Mouse (Mus musculus) lung, postnatal 0 days (tissue): ENCODE results near the gene Abca2. TPM values are rescaled to one million over a fixed set of nuclear protein-coding genes. Genes with fewer than 3 reads are reported as not detected.

Experiments
- ATAC-seq: fragments of 200-750 bp; cut with Nextera tagmentation; 2 replicates; pipeline ENCODE4 v1.8.0; 2017; ENCODE audit warnings: moderate library complexity
- DNase-seq: peaks from one replicate; pipeline ENCODE4 v3.0.0-alpha.2; 2016; ENCODE audit warnings: low spot score
- H3K27ac ChIP-seq: fragments of 300-500 bp; sonication (generic); 2 replicates; pipeline ENCODE4 v1.5.1; 2014; ENCODE audit warnings: antibody characterized with exemption, mild to moderate bottlenecking, low read length, mixed read lengths
- H3K27me3 ChIP-seq: fragments of 300-500 bp; sonication (generic); replicated peaks from 2 replicates; pipeline ENCODE4 v1.6.1; 2014; ENCODE audit warnings: low read length, mixed read lengths; ENCODE audit not compliant: insufficient read depth
- H3K36me3 ChIP-seq: fragments of 300-500 bp; sonication (generic); 2 replicates; pipeline ENCODE4 v1.6.1; 2014; ENCODE audit warnings: low read length, mixed read lengths; ENCODE audit not compliant: insufficient read depth
- H3K4me1 ChIP-seq: fragments of 300-500 bp; sonication (generic); 2 replicates; pipeline ENCODE4 v1.6.1; 2014; ENCODE audit warnings: antibody characterized with exemption, low read depth, low read length, mixed read lengths; ENCODE audit not compliant: insufficient read depth
- H3K4me2 ChIP-seq: fragments of 300-500 bp; sonication (generic); replicated peaks from 2 replicates; pipeline ENCODE4 v1.6.1; 2014; ENCODE audit warnings: low read depth, mild to moderate bottlenecking, low read length, moderate library complexity, mixed read lengths
- H3K4me3 ChIP-seq: fragments of 300-500 bp; sonication (generic); 2 replicates; pipeline ENCODE4 v1.5.1; 2014; ENCODE audit warnings: low read depth, low read length
- H3K9ac ChIP-seq: fragments of 300-500 bp; sonication (generic); replicated peaks from 2 replicates; pipeline ENCODE4 v1.6.1; 2014; ENCODE audit warnings: low read depth, mild to moderate bottlenecking
- H3K9me3 ChIP-seq: fragments of 300-500 bp; sonication (generic); 2 replicates; pipeline ENCODE4 v1.6.1; 2016; ENCODE audit warnings: low read length, mixed read lengths
- CTCF ChIP-seq: IDR thresholded peaks from 2 replicates; pipeline ENCODE4 v1.5.1; 2016; ENCODE audit warnings: antibody characterized with exemption, mild to moderate bottlenecking
- EP300 ChIP-seq: IDR thresholded peaks from 2 replicates; pipeline ENCODE4 v1.6.1; 2016; ENCODE audit warnings: antibody characterized with exemption, mild to moderate bottlenecking, control low read depth
- WGBS: fragments of 180-500 bp; shearing (Covaris S2); extraction: QIAGEN DNeasy Blood & Tissue Kit; methylation state at CpG from one replicate; pipeline ENCODE4 v1.1.7; 2014; 5-methylcytosine and 5-hydroxymethylcytosine counted together
- polyA plus RNA-seq: library from polyadenylated mRNA; unstranded; fragments of >200 nt; fragmentation: Nextera tagmentation; extraction: Ambion mirVana; gene quantifications from 2 replicates; pipeline ENCODE4 v1.2.1, GENCODE M21; 2015

The Abca2 gene
- polyA plus RNA-seq, 1 experiment from 2014 or later = 2.7 TPM

GRCm38 (mm10) chr2:25396597-25396983 is 31.9 kb upstream of the Abca2 start:
- DNase-seq (no peak), ATAC-seq (no peak)
- peaks cover 9% of the 10 kb centered on the region; the same call in 1 of the 2 replicates for H3K27me3 ChIP-seq
- WGBS = 29% methylated on average over 3 of the region's 3 CpGs
- H3K9me3 ChIP-seq = no peaks in the 10 kb centered on the region
- H3K4me3 ChIP-seq = peak overlapping the region; percentile 36; the same call in 1 of the 2 replicates
- no peak overlapping the region for H3K9ac ChIP-seq
- peaks cover 7% of the 10 kb centered on the region; the same call in 1 of the 2 replicates for H3K4me1 ChIP-seq
- no peak overlapping the region for H3K27ac ChIP-seq
- H3K36me3 ChIP-seq = no peaks in the 10 kb centered on the region
- H3K4me2 ChIP-seq = peak overlapping the region; percentile 73
- TF ChIP-seq EP300 = no peak
- no peak for TF ChIP-seq CTCF

- H3K4me3 ChIP-seq = no peak overlapping the region
- no peaks in the 10 kb centered on the region for H3K9me3 ChIP-seq
- no peak overlapping the region for H3K27ac ChIP-seq
- H3K27me3 ChIP-seq = peaks cover 9% of the 10 kb centered on the region; the same call in 1 of the 2 replicates
- no peak for TF ChIP-seq CTCF
- no peak for TF ChIP-seq EP300
- 59% methylated on average over 1 of the region's 1 CpGs for WGBS
- no peak overlapping the region for H3K9ac ChIP-seq
- H3K4me1 ChIP-seq = peaks cover 7% of the 10 kb centered on the region; the same call in 1 of the 2 replicates
- no peak for DNase-seq
- H3K36me3 ChIP-seq = no peaks in the 10 kb centered on the region
- ATAC-seq = no peak
- H3K4me2 ChIP-seq = no peak overlapping the region
Measured at GRCm38 (mm10) chr2:25397010-25397409, 31.5 kb upstream of the Abca2 start.

GRCm38 (mm10) chr2:25398065-25398464 is 30.4 kb upstream of the Abca2 start:
- H3K4me2 ChIP-seq = no peak overlapping the region
- no peak overlapping the region for H3K9ac ChIP-seq
- DNase-seq (no peak), ATAC-seq (no peak)
- H3K4me3 ChIP-seq = no peak overlapping the region
- 86% methylated on average over 7 of the region's 7 CpGs for WGBS
- peaks cover 7% of the 10 kb centered on the region; the same call in 1 of the 2 replicates for H3K4me1 ChIP-seq
- peaks cover 20% of the 10 kb centered on the region for H3K27me3 ChIP-seq
- TF ChIP-seq EP300 = no peak
- no peak for TF ChIP-seq CTCF
- no peaks in the 10 kb centered on the region for H3K36me3 ChIP-seq
- no peak overlapping the region for H3K27ac ChIP-seq
- no peaks in the 10 kb centered on the region for H3K9me3 ChIP-seq

GRCm38 (mm10) chr2:25399051-25399450 is 29.5 kb upstream of the Abca2 start, which contains the start of gene Npdc1:
Gene Npdc1, plus strand, starts transcription at chr2:25399351.
- Histone ChIP-seq H3K27me3 (peaks cover 23% of the 10 kb centered on the region), H3K4me1 (peaks cover 7% of the 10 kb centered on the region; the same call in 1 of the 2 replicates), H3K9ac (no peak within 1 kb of the TSS), H3K4me2 (no peak within 1 kb of the TSS), H3K27ac (no peak within 1 kb of the TSS), H3K9me3 (no peaks in the 10 kb centered on the region), H3K4me3 (no peak within 1 kb of the TSS), H3K36me3 (no peaks in the 10 kb centered on the region)
- ATAC-seq (no peak), DNase-seq (no peak)
- WGBS = 52% methylated on average over 8 of the region's 8 CpGs
- TF ChIP-seq CTCF = no peak
- TF ChIP-seq EP300 = no peak

GRCm38 (mm10) chr2:25400291-25400690 is 28.2 kb upstream of the Abca2 start:
- DNase-seq = no peak
- TF ChIP-seq EP300 (no peak), CTCF (no peak)
- 16% methylated on average over 16 of the region's 16 CpGs for WGBS
- H3K4me2 ChIP-seq = peak overlapping the region; percentile 28; the same call in 1 of the 2 replicates
- H3K36me3 ChIP-seq = no peaks in the 10 kb centered on the region
- H3K4me1 ChIP-seq = peaks cover 4% of the 10 kb centered on the region; the same call in 1 of the 2 replicates
- no peak for ATAC-seq
- no peak overlapping the region for H3K27ac ChIP-seq
- H3K27me3 ChIP-seq = peaks cover 22% of the 10 kb centered on the region
- no peaks in the 10 kb centered on the region for H3K9me3 ChIP-seq
- H3K4me3 ChIP-seq = no peak overlapping the region
- H3K9ac ChIP-seq = no peak overlapping the region

GRCm38 (mm10) chr2:25400764-25401163 is 27.7 kb upstream of the Abca2 start:
- H3K4me1 ChIP-seq = peaks cover 4% of the 10 kb centered on the region; the same call in 1 of the 2 replicates
- H3K9ac ChIP-seq = no peak overlapping the region
- no peaks in the 10 kb centered on the region for H3K36me3 ChIP-seq
- H3K27me3 ChIP-seq = peaks cover 20% of the 10 kb centered on the region
- WGBS = 5% methylated on average over 17 of the region's 17 CpGs
- TF ChIP-seq CTCF = peak; percentile 74
- TF ChIP-seq EP300 = no peak
- H3K4me3 ChIP-seq = no peak overlapping the region
- DNase-seq (peak; percentile 76), ATAC-seq (peak; percentile 43)
- no peaks in the 10 kb centered on the region for H3K9me3 ChIP-seq
- H3K27ac ChIP-seq = no peak overlapping the region
- H3K4me2 ChIP-seq = peak overlapping the region; percentile 28
